Mouse (Mus musculus) bone marrow macrophage, adult 2 months (primary cell): ENCODE measurements around the gene Grpel1. TPM values are rescaled to one million over a fixed set of nuclear protein-coding genes. Genes with fewer than 3 reads are reported as not detected.

Experiments
- H3K27ac ChIP-seq: 2 replicates; pipeline ENCODE4 v1.5.1; 2012; ENCODE audit warnings: low read depth, low read length; ENCODE audit not compliant: insufficient read depth
- H3K4me1 ChIP-seq: 2 replicates; pipeline ENCODE4 v1.6.1; 2012; ENCODE audit warnings: low read length; ENCODE audit not compliant: control insufficient read depth, insufficient read depth
- H3K4me3 ChIP-seq: 2 replicates; pipeline ENCODE4 v1.5.1; 2012; ENCODE audit warnings: mild to moderate bottlenecking, low read length, moderate library complexity; ENCODE audit not compliant: insufficient read depth
- CTCF ChIP-seq: IDR thresholded peaks from 2 replicates; pipeline ENCODE4 v1.5.1; 2012; ENCODE audit warnings: low read depth, mild to moderate bottlenecking, low read length, moderate library complexity
- POLR2A ChIP-seq: IDR thresholded peaks from 2 replicates; pipeline ENCODE4 v1.6.1; 2012; ENCODE audit warnings: mild to moderate bottlenecking, low read depth, low read length, borderline replicate concordance
- polyA plus RNA-seq: library from polyadenylated mRNA; stranded (reverse); fragments of >200 nt; gene quantifications from 2 replicates; pipeline ENCODE4 v1.2.4, GENCODE M21; 2012; ENCODE audit not compliant: missing spikeins, insufficient read depth, insufficient read length

The Grpel1 gene
- polyA plus RNA-seq, 1 experiment, result 11.1 TPM

DNA sequence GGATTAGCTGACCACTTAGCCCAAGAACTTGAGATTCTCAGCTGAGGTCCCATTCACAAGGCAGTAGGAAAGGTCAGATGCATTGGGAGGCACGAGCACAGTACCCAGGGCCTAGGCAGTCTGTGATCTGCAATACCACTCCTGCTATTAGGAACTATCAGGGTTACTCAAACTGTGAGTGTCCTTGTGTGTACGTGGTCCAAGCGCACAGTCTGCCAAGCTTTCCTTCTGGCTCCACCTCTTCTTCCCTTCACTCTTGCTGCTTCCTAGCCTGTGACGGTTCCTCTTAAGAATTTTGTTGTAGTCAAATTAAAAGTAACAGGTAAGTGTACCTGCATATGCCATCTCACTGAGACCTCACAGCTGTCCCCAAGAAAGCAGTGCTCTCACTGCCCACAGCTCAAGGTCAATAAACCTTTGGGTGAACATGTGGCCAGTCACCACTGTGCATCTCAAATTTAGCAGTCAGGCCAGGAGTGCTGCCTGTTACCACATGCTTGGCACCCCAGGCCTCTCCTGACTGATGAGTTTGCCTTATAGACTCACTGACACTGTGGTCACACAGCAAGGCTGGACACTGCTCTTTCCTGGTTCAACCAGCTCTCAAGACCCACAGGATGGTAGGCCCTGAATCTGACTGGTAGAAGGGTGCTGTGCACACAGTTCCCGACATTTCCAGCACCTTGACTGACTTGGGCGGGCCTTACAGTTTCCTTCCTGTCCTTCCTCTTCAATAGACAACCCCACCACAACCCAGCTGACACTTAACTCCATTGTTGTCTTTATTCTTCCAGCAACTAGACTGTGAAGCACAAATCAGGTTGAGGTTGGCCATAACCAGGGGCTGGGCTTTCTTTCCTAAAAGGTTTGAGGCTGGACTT is 14.0 kb downstream of the Grpel1 start:
- no peak for TF ChIP-seq CTCF
- TF ChIP-seq POLR2A, result no peak
- no peak overlapping the region for H3K27ac ChIP-seq
- H3K4me3 ChIP-seq, result no peak overlapping the region
- peaks cover 53% of the 10 kb centered on the region for H3K4me1 ChIP-seq

DNA sequence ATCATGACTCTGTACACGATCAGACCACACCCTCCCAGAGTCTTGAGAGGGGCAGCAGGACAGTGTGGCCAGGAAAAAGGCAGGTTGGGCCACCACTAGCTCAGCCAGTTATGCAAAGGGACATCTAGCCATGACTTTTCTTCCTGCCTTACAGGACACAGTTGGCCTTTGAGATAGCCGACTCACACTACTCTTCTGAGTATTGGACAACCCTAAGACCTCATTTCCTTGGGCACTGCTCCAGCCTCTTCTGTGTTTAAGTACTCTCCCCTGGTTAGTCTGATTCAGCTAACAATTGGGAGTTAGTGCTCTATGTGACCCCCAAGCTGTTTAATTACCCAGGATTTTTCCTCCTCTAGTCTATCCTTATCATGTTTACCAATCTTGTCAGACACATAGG is 14.9 kb downstream of the Grpel1 start:
- no peak overlapping the region for H3K4me3 ChIP-seq
- TF ChIP-seq CTCF (no peak), POLR2A (no peak)
- no peak overlapping the region for H3K27ac ChIP-seq
- H3K4me1 ChIP-seq, result peaks cover 53% of the 10 kb centered on the region

DNA sequence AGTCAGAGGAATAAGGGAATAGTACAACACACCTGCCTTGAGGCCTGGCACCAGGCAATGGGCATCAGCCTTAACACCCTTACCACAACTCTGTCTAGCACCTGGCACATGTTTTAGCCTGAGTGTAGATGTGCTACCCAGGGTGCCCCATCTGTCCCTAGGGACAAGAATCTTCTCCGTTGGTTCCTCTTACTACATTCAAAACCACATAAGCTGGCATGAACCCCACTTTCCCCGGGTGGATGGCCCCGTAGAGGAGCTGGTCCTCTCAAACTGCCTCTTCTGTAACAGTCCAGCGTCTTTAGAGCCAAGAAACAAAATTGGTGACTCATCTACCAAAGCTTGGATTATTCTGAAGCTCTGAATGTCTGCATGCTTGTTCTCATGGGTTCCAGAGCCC is 15.6 kb downstream of the Grpel1 start:
- TF ChIP-seq POLR2A, result no peak
- TF ChIP-seq CTCF, result no peak
- H3K27ac ChIP-seq, result no peak overlapping the region
- no peak overlapping the region for H3K4me3 ChIP-seq
- H3K4me1 ChIP-seq, result peaks cover 53% of the 10 kb centered on the region

DNA sequence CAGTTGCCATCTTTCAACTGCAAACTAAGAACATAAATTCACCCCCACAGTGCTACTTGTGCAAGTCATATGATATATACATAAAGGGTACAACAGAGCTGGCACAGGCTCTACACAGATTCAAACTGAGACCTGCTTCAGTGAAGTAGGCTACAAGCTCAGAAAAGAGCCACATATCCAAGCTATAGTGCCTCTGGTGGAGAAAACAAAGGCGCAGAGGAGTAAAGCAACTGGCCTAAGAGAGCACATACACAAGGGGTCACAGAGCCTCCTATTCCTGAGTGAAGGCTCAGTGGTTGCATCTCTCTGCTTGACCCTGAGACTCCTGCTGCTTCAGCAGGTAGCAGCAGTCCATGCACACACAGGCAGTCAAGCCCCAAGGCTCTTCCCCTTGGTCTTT is 16.3 kb downstream of the Grpel1 start:
- no peak overlapping the region for H3K4me3 ChIP-seq
- H3K27ac ChIP-seq, result no peak overlapping the region
- TF ChIP-seq POLR2A, result no peak
- no peak for TF ChIP-seq CTCF
- H3K4me1 ChIP-seq, result peaks cover 56% of the 10 kb centered on the region

DNA sequence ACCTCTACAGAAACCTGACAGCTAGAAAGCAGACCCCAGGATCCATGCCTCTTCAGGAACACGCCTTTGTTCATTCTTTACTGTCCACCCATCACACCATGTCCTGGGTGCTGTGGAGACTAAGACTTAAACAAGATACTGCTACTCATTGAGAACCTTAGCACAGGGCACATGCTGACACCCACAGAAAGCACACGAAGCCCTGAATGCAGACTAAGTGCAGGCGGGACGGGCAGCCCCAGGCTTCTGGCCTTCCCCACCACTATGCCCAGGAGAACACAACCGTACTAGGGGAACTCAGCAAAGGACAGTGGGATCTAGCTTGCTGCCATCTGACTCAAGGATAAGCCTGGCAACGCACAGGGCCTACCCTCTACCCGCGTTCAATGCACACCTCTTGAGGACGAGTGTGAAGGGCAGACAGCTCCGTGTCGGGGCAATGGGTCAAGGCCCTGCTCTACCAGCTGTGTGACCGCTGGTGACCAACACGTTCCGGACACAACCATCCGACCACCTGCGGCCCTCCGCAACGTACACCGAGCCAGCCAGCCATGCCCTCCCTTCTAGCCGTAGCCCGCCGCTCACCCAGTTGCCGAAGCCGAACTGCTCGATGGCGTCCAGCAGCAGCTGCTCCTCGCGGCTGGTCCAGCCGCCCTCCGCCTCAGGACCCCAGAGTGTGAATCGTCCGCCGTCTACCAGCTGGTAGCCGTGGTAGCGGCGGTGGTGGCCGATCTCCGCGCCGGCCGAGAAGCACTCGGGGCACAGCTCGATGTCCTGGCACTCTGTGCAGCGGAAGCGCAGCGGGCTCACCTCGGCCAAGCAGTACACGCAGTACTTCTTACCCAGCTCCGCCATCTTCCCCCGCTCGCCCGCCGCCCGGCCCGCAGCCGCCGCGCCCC is 18.7 kb downstream of the Grpel1 start:
- Histone ChIP-seq H3K4me3 (peak overlapping the region; percentile 96), H3K27ac (peak overlapping the region; percentile 25; the same call in 1 of the 2 replicates), H3K4me1 (peaks cover 38% of the 10 kb centered on the region)
- TF ChIP-seq POLR2A (no peak), CTCF (no peak)

DNA sequence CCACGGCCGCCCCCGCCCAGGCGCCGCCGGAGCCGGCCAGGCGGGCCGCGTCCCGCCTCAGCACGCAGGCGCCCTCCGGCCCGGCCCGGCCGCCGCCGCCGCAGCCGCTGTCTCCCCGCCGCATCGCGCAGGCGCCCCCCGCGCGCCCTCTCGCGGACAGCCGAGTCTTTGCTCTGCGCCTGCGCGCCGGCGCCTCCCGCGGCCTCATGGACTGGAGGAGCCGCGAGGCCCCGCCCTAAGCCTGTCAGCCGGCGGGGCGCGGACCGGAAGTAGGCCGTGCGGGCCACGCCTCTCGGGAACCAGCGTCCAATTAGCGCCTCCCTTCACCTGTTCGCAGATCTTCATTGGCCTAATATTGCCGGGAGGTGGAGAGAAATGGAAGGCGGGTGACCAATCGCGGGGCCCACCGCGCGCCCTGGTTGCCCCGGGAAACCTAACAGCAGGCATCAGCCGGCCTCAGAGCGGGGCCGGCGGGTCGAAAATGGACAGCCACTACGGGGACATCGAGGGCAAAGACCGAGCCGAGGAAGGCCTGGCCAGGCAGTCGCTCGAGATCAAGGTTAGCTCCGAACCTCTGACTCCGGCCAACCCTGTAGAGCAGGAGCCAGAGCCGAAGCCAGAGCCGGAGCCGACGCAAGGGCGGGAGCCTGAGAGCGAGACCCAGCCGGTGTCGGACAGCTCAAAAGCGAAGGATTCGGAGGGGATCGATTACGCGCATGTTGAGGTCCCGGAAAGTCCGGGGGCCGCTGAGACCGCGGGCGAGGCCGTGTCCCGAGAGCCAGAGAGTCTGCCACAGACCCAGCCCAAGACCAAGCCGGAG is 19.6 kb downstream of the Grpel1 start, which contains the start of the genes Tada2b and Ccdc96:
Gene Tada2b, minus strand, starts transcription at position 115 of the 820 bp plus-strand sequence.
Gene Ccdc96, plus strand, starts transcription at position 418 of the 820 bp plus-strand sequence.
- TF ChIP-seq POLR2A, result no peak
- TF ChIP-seq CTCF, result no peak
- peaks cover 30% of the 10 kb centered on the region for H3K4me1 ChIP-seq
- H3K27ac ChIP-seq, result peak within 1 kb of the TSS; percentile 25; the same call in 1 of the 2 replicates
- H3K4me3 ChIP-seq, result peak within 1 kb of the TSS; percentile 96

DNA sequence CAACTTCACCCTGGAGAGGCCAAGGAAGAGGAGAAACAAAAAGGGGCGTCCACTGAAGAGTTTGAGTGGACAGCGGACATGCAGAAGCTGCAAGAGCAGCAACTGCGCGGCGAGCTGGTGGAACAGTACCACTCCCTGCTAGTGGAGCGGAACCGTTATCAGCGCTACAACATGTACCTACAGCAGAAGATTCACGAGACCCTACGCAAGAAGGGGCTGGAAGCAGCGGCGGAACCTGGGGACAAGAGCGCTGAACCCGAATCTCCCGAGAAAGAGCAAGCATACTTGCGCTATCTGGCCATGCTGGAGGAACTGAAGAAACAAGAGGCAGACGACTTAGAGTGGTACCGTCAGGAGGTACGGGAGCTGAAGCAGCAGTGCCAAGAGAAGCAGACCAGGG is 20.5 kb downstream of the Grpel1 start:
- Histone ChIP-seq H3K4me1 (peaks cover 22% of the 10 kb centered on the region), H3K4me3 (peak overlapping the region; percentile 59), H3K27ac (no peak overlapping the region)
- TF ChIP-seq POLR2A, result no peak
- no peak for TF ChIP-seq CTCF

DNA sequence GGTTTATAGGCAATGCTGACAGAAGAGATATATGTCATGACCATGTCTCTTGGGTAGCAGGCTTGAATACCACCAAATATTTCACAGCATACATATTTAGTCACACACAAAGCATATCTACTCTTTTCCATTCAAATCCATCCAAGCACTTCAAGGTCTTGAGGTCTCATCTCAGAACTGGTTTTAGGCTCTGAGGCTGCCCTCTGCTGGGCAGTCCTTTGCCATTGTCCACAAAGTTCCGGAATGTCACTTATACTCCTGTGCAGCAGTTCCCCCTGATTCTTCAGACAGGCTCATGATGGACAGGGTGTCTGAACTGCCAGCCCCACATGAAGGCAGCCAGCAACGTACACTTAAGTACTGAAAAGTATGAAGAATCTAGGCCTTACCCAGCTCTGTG is 24.4 kb downstream of the Grpel1 start:
- Histone ChIP-seq H3K27ac (no peak overlapping the region), H3K4me3 (no peak overlapping the region), H3K4me1 (peaks cover 4% of the 10 kb centered on the region; the same call in 1 of the 2 replicates)
- TF ChIP-seq POLR2A (no peak), CTCF (no peak)

DNA sequence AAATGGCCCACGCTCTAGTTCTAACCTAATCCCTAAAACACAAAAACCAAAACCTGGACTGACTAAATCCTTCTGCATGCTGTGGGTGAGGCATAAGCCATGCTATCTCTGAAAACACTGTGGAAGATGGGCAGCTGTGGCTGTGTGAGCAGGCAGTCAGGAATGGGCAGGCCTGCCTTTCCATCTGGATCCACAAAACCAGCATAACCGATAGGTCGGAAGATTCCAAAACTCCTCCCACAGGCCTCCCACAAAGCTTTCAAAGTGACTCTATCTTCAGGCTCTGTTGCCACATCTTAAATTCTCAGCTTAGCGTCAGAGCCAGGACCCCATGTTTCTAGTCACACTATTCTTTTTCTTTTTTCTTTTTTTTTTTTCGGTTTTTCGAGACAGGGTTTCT is 29.1 kb downstream of the Grpel1 start:
- Histone ChIP-seq H3K4me1 (peaks cover 6% of the 10 kb centered on the region; the same call in 1 of the 2 replicates), H3K27ac (no peak overlapping the region), H3K4me3 (no peak overlapping the region)
- TF ChIP-seq POLR2A (no peak), CTCF (no peak)
